Mouse (Mus musculus) left cerebral cortex, adult 18-20 months (tissue): ENCODE measurements around the gene Gsta4. TPM values are rescaled to one million over a fixed set of nuclear protein-coding genes. Genes with fewer than 3 reads are reported as not detected.
"Not testable (repeated sequence)": the region's sequence is repeated elsewhere in the genome, so short reads cannot be mapped to it uniquely, and the experiment has no call there.

Experiments
- DNase-seq, 2 experiments: peaks; one replicate each; pipeline ENCODE4 v3.0.0; 2021 to 2022; ENCODE audit warnings: low spot score in 2 of 2, mixed read lengths in 1 of 2
- total RNA-seq, 2 experiments: library from RNA; stranded (reverse); gene quantifications; 2 replicates each; pipeline ENCODE4 v1.2.3; 2021

The Gsta4 gene
- total RNA-seq, 2 experiments from 2014 or later: 38.5 to 45.8 TPM

DNA sequence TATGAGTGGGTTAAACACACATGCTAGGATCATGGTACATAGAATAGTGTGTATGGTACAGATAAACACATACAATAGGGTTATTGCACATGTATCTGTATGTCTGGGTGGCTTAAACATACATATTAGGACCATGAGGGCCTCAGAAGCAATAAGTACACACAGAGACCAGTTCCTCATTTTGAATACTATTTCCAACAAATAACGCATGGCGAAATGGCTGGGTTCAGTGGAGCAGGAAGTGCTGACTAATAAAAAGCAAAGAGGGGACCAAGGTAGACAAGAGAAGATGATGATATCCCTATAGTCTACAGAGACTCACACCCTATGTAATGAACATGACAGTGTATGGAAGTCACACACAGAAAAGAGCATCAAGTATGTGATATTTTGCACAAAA, 45.5 kb downstream of the Gsta4 start:
- DNase-seq: no peak

DNA sequence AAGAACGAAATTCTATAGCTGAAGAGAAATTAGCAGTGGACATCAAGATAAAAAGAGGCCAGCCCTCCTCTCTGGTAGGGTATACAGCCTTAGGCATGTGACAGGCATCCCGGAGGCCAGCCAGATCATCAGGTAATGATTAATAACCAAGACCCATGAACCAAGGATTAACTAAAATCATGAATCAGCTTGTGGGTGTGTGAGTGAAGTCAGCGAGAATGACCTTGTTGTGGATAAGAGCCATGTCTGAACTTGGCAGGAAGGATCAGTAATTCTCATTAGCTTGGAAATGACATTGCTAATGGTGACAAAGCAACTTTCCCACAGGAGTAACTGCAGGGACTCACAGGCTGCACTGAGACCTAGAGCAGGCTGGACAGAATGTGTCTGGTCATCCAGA, 47.1 kb downstream of the Gsta4 start:
- not testable (repeated sequence) for DNase-seq

DNA sequence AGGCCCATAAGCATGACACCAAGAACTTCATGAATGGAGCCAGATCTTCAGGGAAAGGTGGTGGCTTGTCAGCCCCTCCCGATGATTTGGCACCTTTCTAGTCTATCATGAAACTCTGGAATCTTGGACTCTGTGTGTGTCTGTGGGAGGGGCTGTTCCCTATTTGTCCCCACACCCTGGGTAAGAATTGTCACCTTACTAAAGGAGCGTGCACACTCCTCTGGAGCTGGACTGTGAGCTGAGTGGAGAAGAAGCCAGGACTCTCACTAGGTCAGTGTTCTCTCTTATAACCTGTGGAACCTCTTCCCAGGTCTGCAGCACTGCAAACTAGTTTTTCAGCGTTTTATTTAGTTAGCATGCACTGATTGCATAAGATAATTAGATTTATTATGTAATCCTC, 47.9 kb downstream of the Gsta4 start, which contains the start of gene Gsta1:
Gene Gsta1, plus strand, starts transcription at position 196 of the 400 bp plus-strand sequence.
- DNase-seq: not testable (repeated sequence)

DNA sequence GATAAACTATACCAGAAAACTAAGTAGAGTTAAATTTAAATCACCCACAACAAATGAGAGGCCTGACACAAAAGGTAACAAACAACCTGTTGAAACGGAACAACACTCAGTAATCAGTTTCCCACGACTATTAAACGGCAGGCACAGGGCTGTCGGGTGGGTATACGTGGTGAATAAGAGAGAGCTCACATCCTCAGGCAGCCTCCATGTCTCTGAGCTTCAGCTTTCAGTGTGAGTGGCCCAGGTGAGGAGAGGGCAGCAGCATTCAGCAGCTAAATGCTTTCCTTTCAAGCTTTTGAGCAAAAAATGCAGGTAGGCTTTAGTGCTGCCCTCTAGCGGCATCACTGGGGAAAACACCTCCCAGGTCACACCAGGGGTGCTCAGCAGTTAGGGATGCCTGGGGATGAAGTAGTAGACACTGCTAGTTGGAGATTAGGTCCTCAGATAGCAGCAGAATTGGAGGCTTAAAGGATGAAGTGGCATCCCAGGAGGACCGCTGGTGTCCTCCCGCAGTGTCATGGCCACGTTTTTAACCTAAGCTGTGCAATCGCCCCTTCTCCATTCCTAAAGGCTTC, 50.6 kb downstream of the Gsta4 start:
- DNase-seq: not testable (repeated sequence)

DNA sequence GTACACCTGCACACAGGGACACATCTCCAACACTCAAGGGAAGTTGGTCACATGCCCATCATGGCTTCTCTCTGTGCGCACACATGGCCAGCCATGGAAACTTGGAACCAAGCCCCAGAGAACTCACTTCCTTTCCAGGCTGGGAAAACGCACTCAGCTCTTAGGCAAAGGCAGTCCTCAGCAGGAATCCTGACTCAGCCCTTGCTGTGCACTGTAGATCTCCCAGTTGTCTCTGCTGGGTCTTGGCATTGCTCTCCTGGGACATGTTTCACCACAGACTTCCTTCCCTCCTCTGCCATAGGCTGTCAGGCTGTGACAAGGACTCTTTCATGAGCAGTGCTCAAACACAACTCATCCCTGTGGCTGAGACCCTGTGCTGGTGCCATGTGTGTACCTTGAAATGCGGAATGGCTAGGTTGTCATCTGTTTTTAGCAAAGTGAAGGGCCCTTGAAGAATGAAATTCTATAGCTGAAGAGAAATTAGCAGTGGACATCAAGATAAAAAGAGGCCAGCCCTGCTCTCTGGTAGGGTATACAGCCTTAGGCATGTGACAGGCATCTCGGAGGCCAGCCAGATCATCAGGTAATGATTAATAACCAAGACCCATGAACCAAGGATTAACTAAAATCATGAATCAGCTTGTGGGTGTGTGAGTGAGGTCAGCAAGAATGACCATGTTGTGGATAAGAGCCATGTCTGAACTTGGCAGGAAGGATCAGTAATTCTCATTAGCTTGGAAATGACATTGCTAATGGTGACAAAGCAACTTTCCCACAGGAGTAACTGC, 73.3 kb downstream of the Gsta4 start:
- DNase-seq: not testable (repeated sequence)

DNA sequence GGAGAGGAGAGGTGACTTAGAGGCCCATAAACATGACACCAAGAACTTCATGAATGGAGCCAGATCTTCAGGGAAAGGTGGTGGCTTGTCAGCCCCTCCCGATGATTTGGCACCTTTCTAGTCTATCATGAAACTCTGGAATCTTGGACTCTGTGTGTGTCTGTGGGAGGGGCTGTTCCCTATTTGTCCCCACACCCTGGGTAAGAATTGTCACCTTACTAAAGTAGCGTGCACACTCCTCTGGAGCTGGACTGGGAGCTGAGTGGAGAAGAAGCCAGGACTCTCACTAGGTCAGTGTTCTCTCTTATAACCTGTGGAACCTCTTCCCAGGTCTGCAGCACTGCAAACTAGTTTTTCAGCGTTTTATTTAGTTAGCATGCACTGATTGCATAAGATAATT, 74.3 kb downstream of the Gsta4 start, which contains the start of gene Gm3776:
Gene Gm3776, plus strand, starts transcription at position 216 of the 400 bp plus-strand sequence.
- not testable (repeated sequence) for DNase-seq

Other genes with a start within 250 kb of the Gsta4 start
- not detected for gene Gcm1, start 130.8 kb upstream of the Gsta4 start, total RNA-seq
- 10 to 100 TPM; 99.6 to 99.8 TPM for gene Fbxo9, start 73.7 kb upstream of the Gsta4 start, total RNA-seq
- gene Ick, start 73.6 kb upstream of the Gsta4 start, total RNA-seq: 10 to 100 TPM; 15.7 to 16.6 TPM
- not detected for gene Gsta1, start 47.9 kb downstream of the Gsta4 start, total RNA-seq
- not detected for gene Gm3776, start 74.4 kb downstream of the Gsta4 start, total RNA-seq
- gene Gm10639, start 107.1 kb downstream of the Gsta4 start, total RNA-seq: not detected
- gene Omt2a, start 132.0 kb downstream of the Gsta4 start, total RNA-seq: not detected
- gene Omt2b, start 144.8 kb downstream of the Gsta4 start, total RNA-seq: not detected
- under 1 TPM in 1 of 2 experiments, not detected in 1; 0.88 TPM for gene Gsta2, start 173.0 kb downstream of the Gsta4 start, total RNA-seq
- not detected for gene Dppa5a, start 185.4 kb downstream of the Gsta4 start, total RNA-seq
- gene Ooep, start 196.0 kb downstream of the Gsta4 start, total RNA-seq: not detected
- not detected for gene Ddx43, start 213.0 kb downstream of the Gsta4 start, total RNA-seq